Mouse (Mus musculus) megakaryocyte, embryonic 14.5 days (primary cell): Measurements from ENCODE around the gene Krtap12-1. TPM values are rescaled to one million over a fixed set of nuclear protein-coding genes. Genes with fewer than 3 reads are reported as not detected.
A peak's percentile ranks its signal among the peaks of the same experiment; 100 is the strongest.
"Not testable (repeated sequence)": the region's sequence is repeated elsewhere in the genome, so short reads cannot be mapped to it uniquely, and the experiment has no call there.

Source experiments
- H3K27me3 ChIP-seq: replicated peaks from 2 replicates; pipeline ENCODE3; 2012; ENCODE audit warnings: inconsistent platforms
- H3K36me3 ChIP-seq: replicated peaks from 2 replicates; pipeline ENCODE3; 2012; ENCODE audit warnings: low read length, inconsistent platforms, mixed read lengths
- H3K4me1 ChIP-seq: 2 replicates; pipeline ENCODE4 v1.6.1; 2012; ENCODE audit warnings: inconsistent platforms
- H3K4me3 ChIP-seq: replicated peaks from 2 replicates; pipeline ENCODE3; 2012; ENCODE audit warnings: moderate library complexity, mild to moderate bottlenecking, inconsistent platforms
- H3K9me3 ChIP-seq: 2 replicates; pipeline ENCODE4 v1.6.1; 2012; ENCODE audit warnings: inconsistent platforms
- FLI1 ChIP-seq: IDR thresholded peaks from 2 replicates; pipeline ENCODE4 v1.6.1; 2012; ENCODE audit warnings: low read length, inconsistent platforms, mixed read lengths
- GATA1 ChIP-seq: IDR thresholded peaks from 3 replicates; pipeline ENCODE4 v1.6.1; 2012; ENCODE audit warnings: mixed read lengths, low read length, inconsistent platforms, borderline replicate concordance
- polyA plus RNA-seq: library from polyadenylated mRNA; stranded (reverse); fragments of >175 nt; gene quantifications from 2 replicates; pipeline ENCODE4 v1.2.3, GENCODE M21; 2012; ENCODE audit warnings: low replicate concordance; ENCODE audit not compliant: insufficient read depth

The Krtap12-1 gene
- polyA plus RNA-seq, result not detected in 2 replicates

GRCm38 (mm10) chr10:77720299-77720698, at the start of gene Krtap12-1:
TSS of gene Krtap12-1 (plus strand) at chr10:77720599.
- not testable (repeated sequence) for H3K36me3 ChIP-seq, H3K4me1 ChIP-seq, H3K9me3 ChIP-seq
- H3K27me3 ChIP-seq, result peaks cover 36% of the 10 kb centered on the region
- H3K4me3 ChIP-seq, result peak within 1 kb of the TSS; percentile 50

GRCm38 (mm10) chr10:77670710-77671109, 49.7 kb upstream of the Krtap12-1 start:
- H3K4me1 ChIP-seq, result peaks cover 7% of the 10 kb centered on the region
- no peak for TF ChIP-seq GATA1
- no peak for TF ChIP-seq FLI1
- H3K27me3 ChIP-seq, result peaks cover 61% of the 10 kb centered on the region
- no peak overlapping the region for H3K4me3 ChIP-seq
- H3K9me3 ChIP-seq, result peaks cover 3% of the 10 kb centered on the region; the same call in 1 of the 2 replicates
- no peaks in the 10 kb centered on the region for H3K36me3 ChIP-seq

DNA sequence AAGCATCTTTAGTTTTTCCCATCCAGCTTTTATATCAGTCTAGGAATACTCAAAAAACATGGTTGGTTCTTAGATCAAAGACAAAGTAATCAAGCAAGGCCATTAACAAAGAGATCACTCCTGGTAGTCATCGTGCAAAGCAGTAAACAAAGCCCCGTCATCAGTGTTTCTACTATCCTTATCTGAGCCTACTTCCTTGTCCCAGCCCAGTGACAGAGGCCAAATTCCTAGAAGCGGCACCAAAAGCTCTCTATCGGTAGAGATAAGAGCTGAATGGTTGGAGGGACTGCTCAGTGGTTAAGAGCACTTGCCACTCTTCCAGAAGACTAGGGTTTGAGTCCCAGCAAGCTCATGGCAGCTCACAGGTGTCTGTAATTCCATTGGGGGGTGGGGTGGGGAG, 48.9 kb upstream of the Krtap12-1 start:
- peaks cover 7% of the 10 kb centered on the region for H3K4me1 ChIP-seq
- peaks cover 62% of the 10 kb centered on the region for H3K27me3 ChIP-seq
- H3K9me3 ChIP-seq, result peaks cover 3% of the 10 kb centered on the region; the same call in 1 of the 2 replicates
- no peaks in the 10 kb centered on the region for H3K36me3 ChIP-seq
- no peak overlapping the region for H3K4me3 ChIP-seq
- TF ChIP-seq GATA1, result no peak
- no peak for TF ChIP-seq FLI1

- TF ChIP-seq GATA1, result no peak
- TF ChIP-seq FLI1, result no peak
- no peak overlapping the region for H3K4me3 ChIP-seq
- peaks cover 17% of the 10 kb centered on the region for H3K4me1 ChIP-seq
- peaks cover 64% of the 10 kb centered on the region for H3K27me3 ChIP-seq
- peaks cover 11% of the 10 kb centered on the region for H3K9me3 ChIP-seq
- H3K36me3 ChIP-seq, result no peaks in the 10 kb centered on the region
Observed at GRCm38 (mm10) chr10:77673765-77674164, 46.6 kb upstream of the Krtap12-1 start.

DNA sequence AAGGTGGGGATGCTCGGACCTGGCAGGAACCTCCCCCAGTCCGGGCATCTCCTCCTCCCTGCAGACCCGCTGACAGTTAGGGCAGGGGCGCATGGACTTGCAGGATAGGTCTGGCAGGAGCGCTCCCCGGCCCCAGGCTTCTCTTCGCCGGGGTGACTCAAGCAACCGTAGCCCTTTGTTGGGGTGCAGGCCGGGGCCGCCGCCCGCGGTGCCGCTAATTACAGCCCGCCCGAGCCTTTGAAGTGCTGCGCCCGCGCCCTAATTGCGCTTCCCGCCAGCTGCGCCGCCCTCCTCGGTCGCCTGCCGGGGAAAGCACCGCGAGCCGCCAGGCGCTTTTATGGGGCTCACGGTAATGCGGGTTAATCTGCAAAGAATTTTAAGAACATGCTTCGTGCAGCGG, 42.8 kb upstream of the Krtap12-1 start:
- H3K9me3 ChIP-seq, result peaks cover 8% of the 10 kb centered on the region
- peaks cover 75% of the 10 kb centered on the region for H3K27me3 ChIP-seq
- TF ChIP-seq GATA1, result no peak
- peaks cover 10% of the 10 kb centered on the region; the same call in 1 of the 2 replicates for H3K4me1 ChIP-seq
- H3K4me3 ChIP-seq, result no peak overlapping the region
- H3K36me3 ChIP-seq, result no peaks in the 10 kb centered on the region

- Histone ChIP-seq H3K9me3 (peaks cover 4% of the 10 kb centered on the region), H3K4me1 (peaks cover 3% of the 10 kb centered on the region; the same call in 1 of the 2 replicates), H3K27me3 (peaks cover 80% of the 10 kb centered on the region), H3K4me3 (no peak overlapping the region), H3K36me3 (no peaks in the 10 kb centered on the region)
- TF ChIP-seq GATA1 (no peak), FLI1 (no peak)
Observed at GRCm38 (mm10) chr10:77682994-77683393, 37.4 kb upstream of the Krtap12-1 start.

- no peaks in the 10 kb centered on the region for H3K36me3 ChIP-seq
- TF ChIP-seq GATA1 (no peak), FLI1 (no peak)
- no peaks in the 10 kb centered on the region for H3K4me1 ChIP-seq
- no peak overlapping the region for H3K4me3 ChIP-seq
- peaks cover 82% of the 10 kb centered on the region for H3K27me3 ChIP-seq
- no peaks in the 10 kb centered on the region for H3K9me3 ChIP-seq
Observed at GRCm38 (mm10) chr10:77684181-77684580, 36.2 kb upstream of the Krtap12-1 start.

DNA sequence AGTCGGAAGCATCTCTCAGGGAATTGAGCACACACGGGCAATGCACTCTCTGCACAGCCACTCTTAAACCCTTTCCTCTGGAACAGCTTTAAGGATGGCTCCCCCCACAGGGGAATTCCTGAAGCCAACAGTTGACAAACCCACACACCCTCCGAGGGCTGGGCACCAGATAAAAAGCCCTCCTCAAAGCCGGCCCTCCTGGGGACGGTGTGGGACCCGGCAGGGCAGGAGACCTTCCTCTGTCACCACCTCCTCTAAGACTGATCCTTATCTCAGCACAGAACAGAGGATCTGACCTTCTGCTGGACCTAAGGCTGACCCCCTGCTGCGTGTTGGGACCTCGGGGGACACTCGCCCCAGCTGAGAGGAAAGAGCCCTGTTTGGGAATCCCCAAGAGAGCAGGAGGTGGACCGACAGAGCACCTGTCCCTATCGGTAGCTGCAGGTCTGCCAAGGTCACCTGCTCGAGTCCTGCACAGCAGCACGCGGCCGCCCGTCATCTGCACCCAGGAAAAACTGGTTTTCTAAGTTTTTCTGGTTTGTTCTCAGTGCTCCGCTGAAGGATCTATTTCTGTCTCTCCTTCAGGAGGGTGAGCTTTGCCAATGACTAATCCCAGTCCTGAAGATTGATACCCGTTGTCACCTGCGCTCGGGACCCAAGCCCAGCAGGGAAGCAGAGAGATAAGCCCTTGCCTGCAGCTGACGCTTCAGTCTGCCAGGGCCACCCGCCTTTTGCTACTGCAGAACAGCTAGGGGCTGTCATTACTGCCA, 34.3 kb upstream of the Krtap12-1 start, which contains the start of gene Tspear:
Tspear (plus strand) TSS at position 675 of the 770 bp plus-strand sequence.
- H3K27me3 ChIP-seq, result peaks cover 84% of the 10 kb centered on the region
- H3K9me3 ChIP-seq, result no peaks in the 10 kb centered on the region
- TF ChIP-seq FLI1, result no peak
- TF ChIP-seq GATA1, result no peak
- no peak within 1 kb of the TSS for H3K4me3 ChIP-seq
- H3K36me3 ChIP-seq, result no peaks in the 10 kb centered on the region
- no peaks in the 10 kb centered on the region; the same call in 1 of the 2 replicates for H3K4me1 ChIP-seq

- Histone ChIP-seq H3K27me3 (peaks cover 90% of the 10 kb centered on the region), H3K36me3 (no peaks in the 10 kb centered on the region), H3K9me3 (no peaks in the 10 kb centered on the region), H3K4me3 (no peak overlapping the region), H3K4me1 (no peaks in the 10 kb centered on the region; the same call in 1 of the 2 replicates)
- no peak for TF ChIP-seq GATA1
- no peak for TF ChIP-seq FLI1
Observed at GRCm38 (mm10) chr10:77687021-77687420, 33.4 kb upstream of the Krtap12-1 start.

- H3K4me3 ChIP-seq, H3K36me3 ChIP-seq, H3K9me3 ChIP-seq, H3K4me1 ChIP-seq: not testable (repeated sequence)
- H3K27me3 ChIP-seq, result peaks cover 88% of the 10 kb centered on the region
Observed at GRCm38 (mm10) chr10:77690356-77690807, 30.0 kb upstream of the Krtap12-1 start, which contains the start of gene Gm19402. TSS of gene Gm19402 (minus strand) at chr10:77690757.
